Mouse (Mus musculus) kidney, postnatal 14 days (tissue): ENCODE data around the gene Ubqln4.
A peak's percentile ranks its signal among the peaks of the same experiment; 100 is the strongest.
"Not testable (repeated sequence)": the region's sequence is repeated elsewhere in the genome, so short reads cannot be mapped to it uniquely, and the experiment has no call there.

Experiments
- DNase-seq: peaks from one replicate; pipeline ENCODE4 v3.0.0; 2022; ENCODE audit warnings: mixed read lengths

The Ubqln4 gene

GRCm38 (mm10) chr3:88605666-88606065, 52.1 kb downstream of the Ubqln4 start, which contains the start of gene Arhgef2:
Gene Arhgef2, plus strand, starts transcription at chr3:88605966.
- not testable (repeated sequence) for DNase-seq

GRCm38 (mm10) chr3:88607065-88607757, 53.7 kb downstream of the Ubqln4 start:
- DNase-seq: peak; percentile 90

- DNase-seq: no peak
Observed at GRCm38 (mm10) chr3:88607758-88608138, 54.2 kb downstream of the Ubqln4 start.

DNA sequence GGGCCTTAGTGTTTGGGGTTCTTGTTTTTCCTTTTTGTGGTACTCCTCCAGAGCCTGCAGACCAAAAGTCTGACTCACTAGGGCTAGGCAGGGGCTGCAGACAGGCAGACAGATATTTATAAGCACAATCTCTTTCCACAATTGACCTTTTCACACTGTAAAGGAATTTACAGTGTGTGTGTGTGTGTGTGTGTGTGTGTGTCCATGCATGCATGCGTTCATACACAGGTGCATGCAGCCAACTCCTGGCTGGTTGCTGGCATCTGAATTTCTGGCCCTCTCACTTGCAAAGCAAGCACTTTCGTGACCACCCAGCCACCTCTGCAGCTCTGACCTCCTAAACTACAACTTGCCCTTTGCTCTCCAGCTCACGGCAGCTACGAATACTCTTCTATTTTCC, 55.5 kb downstream of the Ubqln4 start:
- DNase-seq: no peak

- no peak for DNase-seq
Observed at GRCm38 (mm10) chr3:88614418-88614817, 60.9 kb downstream of the Ubqln4 start.

GRCm38 (mm10) chr3:88615117-88615516, 61.6 kb downstream of the Ubqln4 start:
- DNase-seq: peak; percentile 74

DNA sequence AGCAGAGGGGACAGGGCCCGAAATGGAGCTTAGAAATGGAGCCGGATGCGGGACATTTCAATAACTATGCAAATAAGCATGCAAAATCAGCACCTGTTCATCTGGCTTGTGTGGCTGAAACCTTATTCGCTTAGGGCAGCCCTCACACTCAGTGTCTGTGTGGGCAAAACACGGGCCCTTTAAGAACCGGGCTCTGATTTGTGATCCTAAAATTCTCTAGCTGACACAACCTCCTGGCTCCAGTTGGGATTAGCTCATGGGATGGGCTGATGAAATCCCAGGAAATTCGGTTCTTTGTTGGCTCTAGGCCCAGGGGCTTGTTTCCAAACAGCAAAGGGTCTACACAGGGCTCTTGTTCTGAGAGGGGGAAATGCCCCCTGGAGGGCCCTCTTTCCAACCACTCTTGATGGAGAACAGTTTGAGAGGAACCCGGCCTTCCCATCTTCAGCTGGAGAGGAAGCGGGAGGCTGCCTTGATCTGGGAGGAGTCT, 62.4 kb downstream of the Ubqln4 start:
- no peak for DNase-seq

- no peak for DNase-seq
Observed at GRCm38 (mm10) chr3:88616951-88617500, 63.5 kb downstream of the Ubqln4 start.

- DNase-seq: no peak
Observed at GRCm38 (mm10) chr3:88618074-88618871, 64.7 kb downstream of the Ubqln4 start.
